Mouse (Mus musculus): Measurements from ENCODE around the gene Reck. TPM values are rescaled to one million over a fixed set of nuclear protein-coding genes. Genes with fewer than 3 reads are reported as not detected.

Gene Reck
- total RNA-seq, 2 experiments from 2014 or later, result 6.0 to 6.2 TPM

DNA sequence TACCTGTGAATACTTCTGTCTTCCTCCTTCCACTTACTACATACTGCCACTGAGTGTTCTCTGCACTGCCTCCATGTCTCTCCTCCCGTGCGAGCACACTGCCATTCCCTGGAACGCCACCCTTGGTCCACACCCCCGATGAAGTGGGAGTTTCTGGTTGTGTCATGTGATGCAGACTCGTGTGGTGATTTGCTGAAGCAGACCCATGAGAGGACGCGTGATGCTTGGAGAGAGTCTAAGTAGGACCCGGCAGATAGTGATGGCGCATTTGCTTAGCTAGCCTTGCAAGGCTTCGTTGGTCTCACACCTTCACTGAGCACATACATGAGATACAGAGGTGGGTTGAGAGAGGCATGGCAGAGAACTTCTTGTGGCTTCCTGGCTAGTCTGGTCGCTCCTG is 117.7 kb downstream of the Reck start:
- no peak for DNase-seq (ENCODE audit: low spot score in 2 of 2)

DNA sequence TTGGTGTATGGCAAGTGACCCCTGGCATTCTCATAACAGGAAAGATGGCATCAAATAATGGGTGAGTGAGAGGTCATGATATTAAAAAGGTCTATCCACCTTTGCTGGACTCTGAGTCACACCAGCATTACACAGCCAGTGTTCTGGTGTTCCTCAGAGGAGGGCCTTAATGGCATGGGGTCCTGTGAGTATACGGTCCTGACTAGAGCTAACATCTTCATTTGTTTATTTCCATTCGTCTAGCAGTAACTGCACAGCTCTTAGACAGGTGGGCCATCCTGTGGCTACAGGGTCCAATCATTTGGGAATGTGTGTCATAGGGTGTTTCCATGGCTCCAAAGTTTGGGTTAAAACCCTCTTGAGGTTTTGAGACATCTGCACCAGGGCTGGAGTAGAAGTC is 119.0 kb downstream of the Reck start:
- DNase-seq (ENCODE audit: low spot score in 2 of 2), result no peak

Other genes starting within 250 kb of the Reck start
- gene Npr2, start 243.6 kb upstream of the Reck start, total RNA-seq (2021), result 10 to 100 TPM; 47.2 to 52.7 TPM
- gene Spag8, start 221.9 kb upstream of the Reck start, total RNA-seq (2021), result 1 to 10 TPM; 1.4 to 2.3 TPM
- 10 to 100 TPM; 31.3 to 36.7 TPM for gene Hint2, start 219.1 kb upstream of the Reck start, total RNA-seq (2021)
- 10 to 100 TPM; 68.2 to 72.1 TPM for gene Tmem8b, start 206.6 kb upstream of the Reck start, total RNA-seq (2021)
- gene Fam221b, start 206.4 kb upstream of the Reck start, total RNA-seq (2021), result 1 to 10 TPM; 1.5 to 1.8 TPM
- not detected for gene Olfr70, start 174.7 kb upstream of the Reck start, total RNA-seq (2021)
- gene Olfr71, start 165.3 kb upstream of the Reck start, total RNA-seq (2021), result not detected
- gene Hrct1, start 148.3 kb upstream of the Reck start, total RNA-seq (2021), result 1 to 10 TPM in 1 of 2 experiments, under 1 TPM in 1; 0.79 to 1.6 TPM
- gene Spaar, start 145.5 kb upstream of the Reck start, total RNA-seq (2021), result 1 to 10 TPM in 1 of 2 experiments, under 1 TPM in 1; 0.58 to 1.3 TPM
- gene Olfr159, start 104.5 kb upstream of the Reck start, total RNA-seq (2021), result not detected
- not detected for gene Olfr156, start 51.6 kb upstream of the Reck start, total RNA-seq (2021)
- gene Olfr157, start 35.3 kb upstream of the Reck start, total RNA-seq (2021), result not detected
- gene Olfr155, start 24.0 kb upstream of the Reck start, total RNA-seq (2021), result not detected
- 1 to 10 TPM; 3.3 to 4.0 TPM for gene Glipr2, start 81.9 kb downstream of the Reck start, total RNA-seq (2021)
- not detected for gene Ccin, start 108.0 kb downstream of the Reck start, total RNA-seq (2021)
- gene Clta, start 128.9 kb downstream of the Reck start, total RNA-seq (2021), result 100 to 1,000 TPM; 284 to 304 TPM
- 10 to 100 TPM; 49.7 to 53.1 TPM for gene Gne, start 208.6 kb downstream of the Reck start, total RNA-seq (2021)